Mouse (Mus musculus) embryonic facial prominence, embryonic 14.5 days (tissue): Measurements from ENCODE around the gene Sdc1. TPM values are rescaled to one million over a fixed set of nuclear protein-coding genes. Genes with fewer than 3 reads are reported as not detected.

Source experiments
- ATAC-seq: fragments of 200-750 bp; cut with Nextera tagmentation; 2 replicates; pipeline ENCODE4 v1.8.0; 2017; ENCODE audit warnings: low read depth, moderate number of reproducible peaks, moderate TSS enrichment
- DNase-seq: peaks from one replicate; pipeline ENCODE4 v3.0.0-alpha.2; 2015; ENCODE audit warnings: low spot score
- H3K27ac ChIP-seq: fragments of 300-500 bp; sonication (generic); replicated peaks from 2 replicates; pipeline ENCODE4 v1.5.1; 2014; ENCODE audit warnings: low read depth, mild to moderate bottlenecking, low read length, moderate library complexity
- H3K27me3 ChIP-seq: fragments of 300-500 bp; sonication (generic); replicated peaks from 2 replicates; pipeline ENCODE4 v1.6.1; 2014; ENCODE audit warnings: low read length; ENCODE audit not compliant: control insufficient read depth, insufficient read depth
- H3K36me3 ChIP-seq: fragments of 300-500 bp; sonication (generic); 2 replicates; pipeline ENCODE4 v1.6.1; 2014; ENCODE audit warnings: low read length, mixed read lengths; ENCODE audit not compliant: control insufficient read depth, insufficient read depth
- H3K4me1 ChIP-seq: fragments of 300-500 bp; sonication (generic); 2 replicates; pipeline ENCODE4 v1.6.1; 2014; ENCODE audit warnings: antibody characterized with exemption, low read length; ENCODE audit not compliant: control insufficient read depth, insufficient read depth
- H3K4me2 ChIP-seq: fragments of 300-500 bp; sonication (generic); 2 replicates; pipeline ENCODE4 v1.6.1; 2014; ENCODE audit warnings: low read depth, mild to moderate bottlenecking, low read length, moderate library complexity, mixed read lengths
- H3K4me3 ChIP-seq: fragments of 300-500 bp; sonication (generic); 2 replicates; pipeline ENCODE4 v1.5.1; 2014; ENCODE audit warnings: low read depth, mild to moderate bottlenecking, low read length
- H3K9ac ChIP-seq: fragments of 300-500 bp; sonication (generic); 2 replicates; pipeline ENCODE4 v1.6.1; 2014; ENCODE audit warnings: low read depth, mild to moderate bottlenecking, low read length, moderate library complexity, mixed read lengths
- H3K9me3 ChIP-seq: fragments of 300-500 bp; sonication (generic); 2 replicates; pipeline ENCODE4 v1.6.1; 2016; ENCODE audit warnings: low read length; ENCODE audit not compliant: control insufficient read depth
- WGBS: fragments of 180-500 bp; shearing (Covaris S2); extraction: QIAGEN DNeasy Blood & Tissue Kit; methylation state at CpG from one replicate; pipeline ENCODE4 v1.1.7; 2014; 5-methylcytosine and 5-hydroxymethylcytosine counted together
- polyA plus RNA-seq: library from polyadenylated mRNA; unstranded; fragments of >200 nt; fragmentation: Nextera tagmentation; extraction: Ambion mirVana; gene quantifications from 2 replicates; pipeline ENCODE4 v1.2.1, GENCODE M21; 2014

Sdc1 gene
- polyA plus RNA-seq: 113 and 143 TPM in 2 replicates

GRCm38 (mm10) chr12:8770946-8771843 is at the start of gene Sdc1:
Sdc1 (plus strand) TSS chr12:8771323.
- H3K4me2 ChIP-seq: peak within 1 kb of the TSS; percentile 68
- H3K36me3 ChIP-seq: no peaks in the 10 kb centered on the region
- H3K4me1 ChIP-seq: peaks cover 23% of the 10 kb centered on the region
- H3K27ac ChIP-seq: peak within 1 kb of the TSS; percentile 91
- peak within 1 kb of the TSS; percentile 83 for H3K9ac ChIP-seq
- WGBS: 0% methylated on average over 39 of the region's 67 CpGs
- H3K4me3 ChIP-seq: peak within 1 kb of the TSS; percentile 82
- H3K27me3 ChIP-seq: no peaks in the 10 kb centered on the region
- no peaks in the 10 kb centered on the region for H3K9me3 ChIP-seq
- DNase-seq (peak; percentile 96), ATAC-seq (peak; percentile 92)

- H3K9me3 ChIP-seq: no peaks in the 10 kb centered on the region
- WGBS: 61% methylated on average over 1 of the region's 1 CpGs
- peaks cover 70% of the 10 kb centered on the region for H3K36me3 ChIP-seq
- no peak overlapping the region for H3K4me2 ChIP-seq
- no peaks in the 10 kb centered on the region for H3K27me3 ChIP-seq
- no peak overlapping the region for H3K27ac ChIP-seq
- DNase-seq: no peak
- H3K4me1 ChIP-seq: no peaks in the 10 kb centered on the region
- no peak overlapping the region for H3K4me3 ChIP-seq
- no peak overlapping the region for H3K9ac ChIP-seq
- ATAC-seq: no peak
Observed at GRCm38 (mm10) chr12:8726890-8727289, 44.2 kb upstream of the Sdc1 start.

GRCm38 (mm10) chr12:8728739-8729138 is 42.4 kb upstream of the Sdc1 start:
- 85% methylated on average over 2 of the region's 2 CpGs for WGBS
- Histone ChIP-seq H3K27ac (no peak overlapping the region), H3K9me3 (no peaks in the 10 kb centered on the region), H3K4me2 (no peak overlapping the region), H3K9ac (no peak overlapping the region), H3K4me1 (no peaks in the 10 kb centered on the region), H3K36me3 (peaks cover 65% of the 10 kb centered on the region), H3K4me3 (no peak overlapping the region), H3K27me3 (no peaks in the 10 kb centered on the region)
- ATAC-seq (no peak), DNase-seq (peak; percentile 5)

GRCm38 (mm10) chr12:8753654-8754053 is 17.5 kb upstream of the Sdc1 start:
- Histone ChIP-seq H3K4me1 (no peaks in the 10 kb centered on the region), H3K4me3 (no peak overlapping the region), H3K36me3 (peaks cover 85% of the 10 kb centered on the region), H3K9me3 (peaks cover 12% of the 10 kb centered on the region; the same call in 1 of the 2 replicates), H3K27ac (no peak overlapping the region), H3K4me2 (no peak overlapping the region), H3K27me3 (no peaks in the 10 kb centered on the region), H3K9ac (no peak overlapping the region)
- WGBS: 98% methylated on average over 2 of the region's 2 CpGs
- no peak for DNase-seq
- no peak for ATAC-seq

GRCm38 (mm10) chr12:8754116-8754515 is 17.0 kb upstream of the Sdc1 start:
- no peak for DNase-seq
- H3K4me2 ChIP-seq: no peak overlapping the region
- H3K9me3 ChIP-seq: peaks cover 12% of the 10 kb centered on the region; the same call in 1 of the 2 replicates
- no peak for ATAC-seq
- no peaks in the 10 kb centered on the region for H3K4me1 ChIP-seq
- H3K27me3 ChIP-seq: no peaks in the 10 kb centered on the region
- peaks cover 80% of the 10 kb centered on the region for H3K36me3 ChIP-seq
- H3K4me3 ChIP-seq: no peak overlapping the region
- WGBS: 81% methylated on average over 4 of the region's 4 CpGs
- H3K27ac ChIP-seq: no peak overlapping the region
- H3K9ac ChIP-seq: no peak overlapping the region

GRCm38 (mm10) chr12:8758029-8758428 is 13.1 kb upstream of the Sdc1 start:
- WGBS: 97% methylated on average over 3 of the region's 3 CpGs

GRCm38 (mm10) chr12:8759115-8759514 is 12.0 kb upstream of the Sdc1 start:
- Histone ChIP-seq H3K4me1 (no peaks in the 10 kb centered on the region), H3K4me2 (no peak overlapping the region), H3K9me3 (peaks cover 12% of the 10 kb centered on the region; the same call in 1 of the 2 replicates), H3K27me3 (no peaks in the 10 kb centered on the region), H3K27ac (no peak overlapping the region), H3K9ac (no peak overlapping the region), H3K36me3 (peaks cover 39% of the 10 kb centered on the region), H3K4me3 (no peak overlapping the region)
- 66% methylated on average over 4 of the region's 4 CpGs for WGBS
- DNase-seq (no peak), ATAC-seq (no peak)

More at GRCm38 (mm10) chr12:8758029-8758428, 13.1 kb upstream of the Sdc1 start:
- Histone ChIP-seq H3K9ac (no peak overlapping the region), H3K27ac (no peak overlapping the region), H3K36me3 (peaks cover 49% of the 10 kb centered on the region), H3K4me1 (no peaks in the 10 kb centered on the region), H3K4me2 (no peak overlapping the region), H3K9me3 (peaks cover 12% of the 10 kb centered on the region; the same call in 1 of the 2 replicates), H3K4me3 (no peak overlapping the region), H3K27me3 (no peaks in the 10 kb centered on the region)
- DNase-seq (no peak), ATAC-seq (no peak)

GRCm38 (mm10) chr12:8759779-8760178 is 11.3 kb upstream of the Sdc1 start:
- no peak for ATAC-seq
- DNase-seq: no peak
- H3K4me2 ChIP-seq: no peak overlapping the region
- no peak overlapping the region for H3K4me3 ChIP-seq
- WGBS: 79% methylated on average over 6 of the region's 6 CpGs
- H3K9me3 ChIP-seq: peaks cover 12% of the 10 kb centered on the region; the same call in 1 of the 2 replicates
- H3K27ac ChIP-seq: no peak overlapping the region
- H3K36me3 ChIP-seq: peaks cover 32% of the 10 kb centered on the region; the same call in 1 of the 2 replicates
- no peaks in the 10 kb centered on the region for H3K27me3 ChIP-seq
- H3K9ac ChIP-seq: no peak overlapping the region
- H3K4me1 ChIP-seq: no peaks in the 10 kb centered on the region
